Mouse (Mus musculus) liver, embryonic 14.5 days (tissue): ENCODE measurements at regions not wholly inside any gene's neighbourhood (a gene's known extent, or its start where the extent isn't known, plus 50 kb on each side); places are given as distances from the start of the nearest gene placed in this dataset.

Experiments used
- ATAC-seq: fragments of 200-750 bp; cut with Nextera tagmentation; 2 replicates; pipeline ENCODE4 v1.8.0; 2017; ENCODE audit warnings: moderate number of reproducible peaks, mild to moderate bottlenecking, moderate library complexity; ENCODE audit not compliant: insufficient read depth
- DNase-seq, 3 experiments: peaks; one replicate each; pipeline ENCODE4 v3.0.0-alpha.2; 2012 to 2013; ENCODE audit warnings: low read depth in 3 of 3, low spot score in 3 of 3
- H3K27ac ChIP-seq: fragments of 300-500 bp; sonication (generic); 2 replicates; pipeline ENCODE4 v1.5.1; 2014; ENCODE audit warnings: moderate library complexity, mild to moderate bottlenecking, control low read depth, inconsistent platforms
- H3K27me3 ChIP-seq: fragments of 300-500 bp; sonication (generic); 2 replicates; pipeline ENCODE4 v1.6.1; 2014; ENCODE audit warnings: mild to moderate bottlenecking, low read length, moderate library complexity; ENCODE audit not compliant: control insufficient read depth, insufficient read depth
- H3K36me3 ChIP-seq: fragments of 300-500 bp; sonication (generic); replicated peaks from 2 replicates; pipeline ENCODE4 v1.6.1; 2014; ENCODE audit warnings: low read depth; ENCODE audit not compliant: control insufficient read depth, insufficient read depth
- H3K4me1 ChIP-seq, 2 experiments: fragments of 200-500 bp in 1 of 2; fragments of 300-500 bp in 1 of 2; sonication (generic) in 1 of 2; replicated peaks; 2 replicates each; pipeline ENCODE4 v1.6.1; 2012 to 2014; ENCODE audit warnings: antibody characterized with exemption in 1 of 2, inconsistent platforms in 1 of 2, low read length in 1 of 2; ENCODE audit not compliant: control insufficient read depth in 2 of 2, insufficient read depth in 2 of 2
- H3K4me2 ChIP-seq: fragments of 300-500 bp; sonication (generic); 2 replicates; pipeline ENCODE4 v1.6.1; 2014; ENCODE audit warnings: low read depth, mild to moderate bottlenecking, control low read depth, moderate library complexity
- H3K4me3 ChIP-seq, 2 experiments: fragments of 200-500 bp in 1 of 2; fragments of 300-500 bp in 1 of 2; sonication (generic) in 1 of 2; 2 replicates each; pipeline ENCODE4 v1.5.1; 2012 to 2014; ENCODE audit warnings: low read depth in 2 of 2, low read length in 2 of 2, mild to moderate bottlenecking in 2 of 2, control low read depth in 1 of 2, inconsistent platforms in 1 of 2, moderate library complexity in 1 of 2; ENCODE audit not compliant: insufficient read depth in 1 of 2
- H3K9ac ChIP-seq: fragments of 300-500 bp; sonication (generic); replicated peaks from 2 replicates; pipeline ENCODE4 v1.6.1; 2014; ENCODE audit warnings: mild to moderate bottlenecking, control low read depth, moderate library complexity
- H3K9me3 ChIP-seq: fragments of 300-500 bp; sonication (generic); 2 replicates; pipeline ENCODE4 v1.6.1; 2016; ENCODE audit warnings: low read length, mixed read lengths; ENCODE audit not compliant: control insufficient read depth
- CTCF ChIP-seq: IDR thresholded peaks from 2 replicates; pipeline ENCODE4 v1.5.1; 2016; ENCODE audit warnings: antibody characterized with exemption, low read depth, control low read depth
- EP300 ChIP-seq: IDR thresholded peaks from 2 replicates; pipeline ENCODE4 v1.6.1; 2016; ENCODE audit warnings: antibody characterized with exemption, low read depth
- WGBS: fragments of 180-500 bp; shearing (Covaris S2); extraction: QIAGEN DNeasy Blood & Tissue Kit; methylation state at CpG from one replicate; pipeline ENCODE4 v1.1.7; 2014; ENCODE audit not compliant: insufficient replicate concordance; 5-methylcytosine and 5-hydroxymethylcytosine counted together

- H3K27ac ChIP-seq = no peak overlapping the region
- H3K36me3 ChIP-seq = no peaks in the 10 kb centered on the region
- TF ChIP-seq CTCF = no peak
- TF ChIP-seq EP300 = no peak
- 54% methylated on average over 14 of the region's 14 CpGs for WGBS
- no peaks in the 10 kb centered on the region for H3K27me3 ChIP-seq
- ATAC-seq (no peak), DNase-seq (no peak)
- no peaks in the 10 kb centered on the region for H3K4me1 ChIP-seq
- H3K9me3 ChIP-seq = no peaks in the 10 kb centered on the region
- no peak overlapping the region for H3K9ac ChIP-seq
- no peak overlapping the region for H3K4me2 ChIP-seq
- no peak overlapping the region for H3K4me3 ChIP-seq
Measured at GRCm38 (mm10) chr14:48736969-48737860, 63.6 kb upstream of the Otx2 start.

DNA sequence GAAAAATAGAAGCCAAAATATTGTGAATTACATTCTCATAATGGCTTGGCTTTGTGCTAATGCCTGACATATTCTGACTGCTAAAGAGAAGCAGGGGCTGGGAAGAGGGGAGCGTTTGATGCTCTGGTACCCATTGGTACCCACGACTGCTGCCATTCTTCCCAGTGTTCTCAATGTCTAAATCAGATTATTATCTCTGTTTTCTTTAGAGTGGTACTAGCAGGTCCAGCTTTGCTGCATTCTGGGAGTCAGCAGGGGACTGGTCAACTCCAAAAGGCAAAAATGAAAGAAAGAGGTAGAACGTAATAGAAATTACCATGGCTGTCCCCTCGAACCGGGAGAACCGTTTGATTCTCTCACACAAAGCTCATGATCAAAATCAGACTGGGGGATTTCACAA, 62.6 kb upstream of the Otx2 start:
- no peak for TF ChIP-seq CTCF
- no peak for TF ChIP-seq EP300
- H3K9ac ChIP-seq = no peak overlapping the region
- ATAC-seq (no peak), DNase-seq (no peak)
- H3K4me2 ChIP-seq = no peak overlapping the region
- no peaks in the 10 kb centered on the region for H3K36me3 ChIP-seq
- H3K4me3 ChIP-seq = no peak overlapping the region
- no peaks in the 10 kb centered on the region for H3K27me3 ChIP-seq
- H3K9me3 ChIP-seq = no peaks in the 10 kb centered on the region
- H3K4me1 ChIP-seq = no peaks in the 10 kb centered on the region
- H3K27ac ChIP-seq = no peak overlapping the region
- WGBS = 68% methylated on average over 6 of the region's 6 CpGs

GRCm38 (mm10) chr14:48729996-48730395, 56.4 kb upstream of the Otx2 start:
- no peak overlapping the region for H3K4me2 ChIP-seq
- no peak for TF ChIP-seq CTCF
- no peak for TF ChIP-seq EP300
- DNase-seq (no peak), ATAC-seq (no peak)
- H3K9ac ChIP-seq = no peak overlapping the region
- 65% methylated on average over 2 of the region's 2 CpGs for WGBS
- H3K4me1 ChIP-seq = no peaks in the 10 kb centered on the region
- H3K36me3 ChIP-seq = no peaks in the 10 kb centered on the region
- H3K27ac ChIP-seq = no peak overlapping the region
- H3K4me3 ChIP-seq = no peak overlapping the region
- H3K9me3 ChIP-seq = no peaks in the 10 kb centered on the region
- H3K27me3 ChIP-seq = no peaks in the 10 kb centered on the region
